Mouse (Mus musculus): Measurements from ENCODE around the gene Bdp1.
A peak's percentile ranks its signal among the peaks of the same experiment; 100 is the strongest.

Gene Bdp1

DNA sequence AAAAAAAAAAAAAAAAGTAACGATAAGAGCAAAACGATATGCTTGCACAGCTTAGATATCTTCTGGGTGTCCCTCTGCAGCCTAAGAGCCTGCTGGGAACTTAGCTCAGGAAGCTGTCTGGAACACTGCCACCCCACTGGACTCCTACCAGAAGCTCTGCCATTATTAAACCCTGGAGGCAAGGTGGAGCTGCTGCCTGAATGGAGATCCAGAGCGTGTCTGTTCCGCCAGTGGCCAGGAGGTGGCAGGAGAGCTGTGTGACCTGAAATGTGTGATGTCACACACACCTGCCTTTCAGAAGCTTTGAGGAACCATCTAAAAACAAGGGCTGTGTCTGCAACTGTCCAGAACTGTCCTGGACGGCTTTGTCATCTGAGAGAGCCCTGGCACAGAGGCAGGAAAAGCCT, 102.1 kb downstream of the Bdp1 start:
- peak; percentile 94 for DNase-seq (ENCODE audit: low read depth, low spot score)

DNA sequence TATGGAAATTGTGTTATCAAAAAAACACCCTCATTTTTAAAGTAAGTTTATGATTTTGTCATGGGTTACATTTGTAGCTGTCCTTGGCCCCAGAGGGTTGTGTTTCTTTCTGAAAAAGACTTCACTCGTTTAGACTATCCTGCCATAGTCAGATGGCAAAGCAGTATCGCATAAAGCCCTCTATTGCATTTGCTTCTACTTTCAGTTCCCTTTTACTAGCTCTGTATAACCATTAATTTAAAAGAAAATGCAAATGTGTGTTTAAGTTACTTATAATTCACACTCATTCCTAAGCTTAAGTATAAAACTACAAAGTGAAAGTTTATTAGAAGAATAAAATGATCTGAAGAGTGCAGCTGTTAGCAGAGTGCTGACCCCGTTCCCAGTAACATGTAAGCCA, 104.8 kb downstream of the Bdp1 start:
- no peak for DNase-seq (ENCODE audit: low read depth, low spot score)

DNA sequence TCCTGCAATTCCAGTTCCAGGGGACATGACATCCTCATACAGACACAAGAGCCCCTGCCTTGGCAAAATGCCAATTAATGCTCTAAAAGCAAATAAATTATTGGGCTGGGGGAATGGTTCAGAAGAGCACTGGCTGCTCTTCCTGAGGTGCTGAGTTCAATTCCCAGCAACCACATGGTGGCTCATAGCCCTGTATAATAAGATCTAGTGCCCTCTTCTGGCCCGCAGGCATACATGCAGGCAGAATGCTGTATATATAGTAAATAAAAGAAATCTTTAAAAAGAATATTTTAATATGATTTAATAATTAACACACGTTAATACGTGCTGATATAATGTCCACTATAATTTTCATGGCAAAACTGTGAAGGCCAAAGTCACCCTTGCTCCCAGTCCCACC, 105.8 kb downstream of the Bdp1 start:
- DNase-seq (ENCODE audit: low read depth, low spot score), result no peak

DNA sequence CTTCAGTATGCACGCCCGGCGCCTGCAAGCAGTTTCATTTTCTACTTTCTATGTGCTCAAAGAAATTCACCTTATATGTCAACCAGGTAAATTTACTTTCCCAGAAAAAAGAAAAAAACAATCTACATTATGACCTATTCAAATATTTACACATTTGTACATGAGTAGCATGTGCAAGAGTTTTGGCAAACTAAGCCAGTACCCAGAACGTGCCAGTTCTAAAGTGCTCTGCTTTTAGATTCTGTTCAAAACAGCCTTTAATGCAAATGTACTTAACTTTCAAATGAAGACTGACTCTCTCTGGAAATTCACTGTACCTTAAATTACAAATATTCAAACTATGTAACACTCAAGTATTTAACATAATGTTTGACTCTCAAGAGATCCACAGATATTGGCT, 114.3 kb downstream of the Bdp1 start:
- no peak for DNase-seq (ENCODE audit: low read depth, low spot score)

DNA sequence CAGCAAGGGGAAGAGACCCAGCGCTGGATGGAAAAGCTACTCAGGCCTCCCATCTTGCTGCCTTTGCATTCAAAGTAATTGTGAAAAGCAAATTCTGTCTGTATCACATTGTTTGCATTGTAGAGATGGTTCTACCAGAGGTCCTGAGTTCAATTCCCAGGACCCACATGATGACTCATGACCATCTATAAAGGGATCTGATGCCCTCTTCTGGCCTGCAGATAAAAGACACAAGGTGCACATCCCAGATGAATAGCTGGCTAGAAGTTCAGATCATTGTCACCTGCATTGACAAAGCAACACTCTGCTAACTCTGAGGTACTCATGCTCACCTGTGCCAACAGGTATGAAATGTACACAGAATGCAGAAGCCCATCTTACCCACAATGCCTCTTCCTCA, 120.5 kb downstream of the Bdp1 start:
- DNase-seq (ENCODE audit: low read depth, low spot score), result no peak

DNA sequence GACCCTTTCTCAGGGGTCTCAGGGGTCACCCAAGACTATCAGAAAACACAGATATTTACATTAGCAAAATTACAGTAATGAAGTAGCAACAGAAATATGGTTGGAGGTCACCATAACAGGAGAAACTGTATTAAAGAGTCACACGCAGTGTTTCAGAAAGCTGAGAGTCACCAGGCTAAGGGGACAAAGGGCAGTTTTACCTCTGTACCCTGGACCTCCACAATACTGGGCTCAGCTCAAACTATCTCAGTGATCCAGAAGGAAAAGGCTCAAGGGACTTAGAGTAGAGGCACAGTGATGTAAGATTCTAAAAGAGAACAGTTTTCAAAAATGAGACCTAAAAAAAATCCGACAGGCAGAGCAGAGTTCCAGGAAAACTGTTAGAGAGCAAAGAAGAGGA, 124.5 kb downstream of the Bdp1 start:
- DNase-seq (ENCODE audit: low read depth, low spot score), result peak; percentile 45

DNA sequence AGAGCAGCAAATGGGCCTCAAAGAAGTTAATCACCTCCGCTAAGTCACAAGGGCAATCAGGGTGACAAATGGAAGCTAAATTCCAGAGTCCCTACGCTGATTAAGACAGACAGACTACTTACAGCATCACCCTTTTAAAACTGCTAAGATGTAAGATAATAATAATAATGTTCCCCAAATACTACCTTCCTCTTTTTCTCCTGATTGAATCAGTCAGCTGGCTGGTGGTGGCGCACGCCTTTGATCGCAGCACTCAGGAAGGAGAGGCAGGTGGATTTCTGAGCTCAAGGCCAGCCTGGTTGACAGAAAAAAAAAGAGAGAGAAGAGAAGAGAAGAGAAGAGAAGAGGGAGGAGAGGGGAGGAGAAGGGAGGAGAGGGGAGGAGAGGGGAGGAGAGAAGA, 133.8 kb downstream of the Bdp1 start:
- no peak for DNase-seq (ENCODE audit: low read depth, low spot score)

All from brain, adult 2 months (tissue).